Mouse (Mus musculus) megakaryocyte, embryonic 14.5 days (primary cell): Measurements from ENCODE around the gene Mtif3.

Experiments used
- FLI1 ChIP-seq: IDR thresholded peaks from 2 replicates; pipeline ENCODE4 v1.6.1; 2012; ENCODE audit warnings: low read length, inconsistent platforms, mixed read lengths
- GATA1 ChIP-seq: IDR thresholded peaks from 3 replicates; pipeline ENCODE4 v1.6.1; 2012; ENCODE audit warnings: mixed read lengths, low read length, inconsistent platforms, borderline replicate concordance

DNA sequence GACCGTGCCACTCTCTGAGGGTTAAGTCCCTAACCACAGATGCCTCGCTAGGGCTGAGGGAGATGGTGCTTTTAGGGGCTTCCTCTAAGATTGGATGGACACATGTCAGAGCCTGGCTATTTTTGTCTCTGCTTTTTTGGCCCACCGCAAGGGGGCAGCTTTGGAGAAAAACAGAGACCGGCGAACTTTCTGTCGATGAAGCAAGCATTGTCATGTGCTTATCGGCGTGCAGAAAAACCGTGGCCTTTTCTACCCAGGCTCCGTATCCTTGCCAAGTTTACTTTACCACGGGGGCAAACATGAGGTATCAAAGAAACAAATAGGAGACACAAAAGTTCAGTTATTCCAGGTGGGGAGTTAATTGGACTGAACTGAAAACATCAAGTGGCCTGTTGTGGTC is 55.0 kb downstream of the Mtif3 start:
- no peak for TF ChIP-seq GATA1
- TF ChIP-seq FLI1, result no peak
